Mouse (Mus musculus) adrenal gland, adult 10 weeks (tissue): ENCODE data around the gene Tcl1b1. TPM values are rescaled to one million over a fixed set of nuclear protein-coding genes. Genes with fewer than 3 reads are reported as not detected.

Experiments
- polyA plus RNA-seq: library from polyadenylated mRNA; stranded (reverse); fragments of 350-450 nt; fragmentation: Illumina TruSeq; extraction: RNeasy Lipid Tissue Mini Kit (QIAGEN cat#74804); gene quantifications from one replicate; pipeline ENCODE4 v1.2.3, GENCODE M21; 2014; ENCODE audit warnings: low read depth, low replicate concordance

The Tcl1b1 gene
- not detected for polyA plus RNA-seq

GRCm38 (mm10) chr12:105159390-105159789, at the start of gene Tcl1b1:
Gene Tcl1b1, plus strand, starts transcription at chr12:105159690.

GRCm38 (mm10) chr12:105145714-105146113, 13.8 kb upstream of the Tcl1b1 start, which contains the start of gene Tcl1b2:
Gene Tcl1b2, plus strand, starts transcription at chr12:105146014.

GRCm38 (mm10) chr12:105176044-105176443, 16.6 kb downstream of the Tcl1b1 start, which contains the start of gene Tcl1b5:
Gene Tcl1b5, plus strand, starts transcription at chr12:105176344.

GRCm38 (mm10) chr12:105190743-105191142, 31.3 kb downstream of the Tcl1b1 start, which contains the start of gene Tcl1b3:
Gene Tcl1b3, plus strand, starts transcription at chr12:105191043.

GRCm38 (mm10) chr12:105201657-105202056, 42.2 kb downstream of the Tcl1b1 start, which contains the start of gene Tcl1b4:
Gene Tcl1b4, plus strand, starts transcription at chr12:105201957.

Other genes with a start within 250 kb of the Tcl1b1 start
- gene Syne3, start 149.9 kb upstream of the Tcl1b1 start, polyA plus RNA-seq: 2.6 TPM
- gene Glrx5, start 127.0 kb upstream of the Tcl1b1 start, polyA plus RNA-seq: 70.2 TPM
- gene Tcl1b2, start 13.7 kb upstream of the Tcl1b1 start, polyA plus RNA-seq: not detected
- not detected for gene Tcl1b5, start 16.7 kb downstream of the Tcl1b1 start, polyA plus RNA-seq
- not detected for gene Tcl1b3, start 31.4 kb downstream of the Tcl1b1 start, polyA plus RNA-seq
- not detected for gene Tcl1b4, start 42.3 kb downstream of the Tcl1b1 start, polyA plus RNA-seq
- gene Tcl1, start 63.1 kb downstream of the Tcl1b1 start, polyA plus RNA-seq: not detected
- gene Tunar, start 174.2 kb downstream of the Tcl1b1 start, polyA plus RNA-seq: 0.35 TPM